Mouse (Mus musculus) cerebellum, adult 18-20 months (tissue): ENCODE measurements around the gene Enox1.
"Not testable (repeated sequence)": the region's sequence is repeated elsewhere in the genome, so short reads cannot be mapped to it uniquely, and the experiment has no call there.

Source experiments
- DNase-seq, 2 experiments: peaks; one replicate each; pipeline ENCODE4 v3.0.0; 2021

Gene Enox1

GRCm38 (mm10) chr14:77526262-77526661 lies 369.7 kb downstream of the Enox1 start:
- DNase-seq = no peak

- DNase-seq = no peak
These were observed 372.6 kb downstream of the Enox1 start for GRCm38 (mm10) chr14:77529201-77529600.

- DNase-seq = no peak
These were observed 373.1 kb downstream of the Enox1 start for GRCm38 (mm10) chr14:77529621-77530020.

GRCm38 (mm10) chr14:77533638-77534037 lies 377.1 kb downstream of the Enox1 start:
- no peak for DNase-seq

- peak; percentile 44 to 50 for DNase-seq
These were observed 377.6 kb downstream of the Enox1 start for GRCm38 (mm10) chr14:77534120-77534519.

- no peak for DNase-seq
These were observed 380.0 kb downstream of the Enox1 start for GRCm38 (mm10) chr14:77536592-77536991.

- DNase-seq = not testable (repeated sequence)
These were observed 383.0 kb downstream of the Enox1 start for GRCm38 (mm10) chr14:77539563-77539962.

- DNase-seq = no peak
These were observed 385.4 kb downstream of the Enox1 start for GRCm38 (mm10) chr14:77541925-77542324.

- peak; percentile 53 to 55 for DNase-seq
These were observed 390.1 kb downstream of the Enox1 start for GRCm38 (mm10) chr14:77546531-77547274.

- peak; percentile 36 to 49 for DNase-seq
These were observed 390.8 kb downstream of the Enox1 start for GRCm38 (mm10) chr14:77547351-77547750.

- no peak for DNase-seq
These were observed 392.4 kb downstream of the Enox1 start for GRCm38 (mm10) chr14:77548963-77549362.

- no peak for DNase-seq
These were observed 401.0 kb downstream of the Enox1 start for GRCm38 (mm10) chr14:77557446-77558070.

GRCm38 (mm10) chr14:77558910-77559309 lies 402.3 kb downstream of the Enox1 start:
- DNase-seq = no peak

- DNase-seq = no peak
These were observed 403.2 kb downstream of the Enox1 start for GRCm38 (mm10) chr14:77559792-77560191.

- DNase-seq = no peak
These were observed 405.4 kb downstream of the Enox1 start for GRCm38 (mm10) chr14:77561808-77562583.

GRCm38 (mm10) chr14:77563922-77564321 lies 407.4 kb downstream of the Enox1 start:
- DNase-seq = no peak

- no peak for DNase-seq
These were observed 410.6 kb downstream of the Enox1 start for GRCm38 (mm10) chr14:77567120-77567519.

GRCm38 (mm10) chr14:77574436-77574835 lies 417.9 kb downstream of the Enox1 start:
- no peak for DNase-seq

- no peak for DNase-seq
These were observed 419.8 kb downstream of the Enox1 start for GRCm38 (mm10) chr14:77576411-77576810.

GRCm38 (mm10) chr14:77577481-77578251 lies 421.1 kb downstream of the Enox1 start:
- DNase-seq = no peak

- no peak for DNase-seq
These were observed 421.8 kb downstream of the Enox1 start for GRCm38 (mm10) chr14:77578355-77578754.

- DNase-seq = no peak
These were observed 423.8 kb downstream of the Enox1 start for GRCm38 (mm10) chr14:77580106-77580936.
